Mouse (Mus musculus) telencephalon, adult 2 months (tissue): ENCODE results near the gene Pkig.

Experiments
- DNase-seq: peaks from one replicate; pipeline ENCODE4 v3.0.0-alpha.2; 2011; ENCODE audit warnings: low read depth, low spot score

The Pkig gene

GRCm38 (mm10) chr2:163754228-163754627, 96.0 kb downstream of the Pkig start:
- no peak for DNase-seq

GRCm38 (mm10) chr2:163756723-163757122, 98.5 kb downstream of the Pkig start:
- peak; percentile 5 for DNase-seq

- no peak for DNase-seq
These were observed 100.0 kb downstream of the Pkig start for GRCm38 (mm10) chr2:163758146-163758545.

- DNase-seq: no peak
These were observed 102.4 kb downstream of the Pkig start for GRCm38 (mm10) chr2:163760589-163760988.

GRCm38 (mm10) chr2:163761402-163761801, 103.2 kb downstream of the Pkig start:
- peak; percentile 6 for DNase-seq

GRCm38 (mm10) chr2:163766261-163766660, 108.1 kb downstream of the Pkig start:
- no peak for DNase-seq

GRCm38 (mm10) chr2:163766890-163767289, 108.7 kb downstream of the Pkig start:
- DNase-seq: no peak

GRCm38 (mm10) chr2:163770731-163771130, 112.5 kb downstream of the Pkig start:
- no peak for DNase-seq
